Mouse (Mus musculus): ENCODE data around the gene Kif3b. TPM values are rescaled to one million over a fixed set of nuclear protein-coding genes. Genes with fewer than 3 reads are reported as not detected.

Kif3b gene
- polyA plus RNA-seq, 1 experiment, result 15.7 TPM

GRCm38 (mm10) chr2:153332271-153332670 lies 41.1 kb downstream of the Kif3b start:
- Histone ChIP-seq H3K27ac (ENCODE audit: control insufficient read depth, insufficient read depth, low read length) (no peak overlapping the region), H3K36me3 (ENCODE audit: control insufficient read depth, insufficient read depth, low read length) (peaks cover 8% of the 10 kb centered on the region; the same call in 1 of the 2 replicates), H3K27me3 (ENCODE audit: control insufficient read depth, insufficient read depth, low read length) (no peaks in the 10 kb centered on the region), H3K4me3 (ENCODE audit: control insufficient read depth, insufficient read depth, low read length) (no peak overlapping the region), H3K4me1 (replicated peaks; ENCODE audit: control insufficient read depth, insufficient read depth, low read length) (peaks cover 46% of the 10 kb centered on the region)
- TF ChIP-seq CTCF (IDR thresholded peaks at IDR 0.05; ENCODE audit: borderline replicate concordance, control insufficient read depth, extremely low read depth, insufficient read depth, low read length, poor library complexity), result no peak
- no peak for TF ChIP-seq POLR2A (IDR thresholded peaks at IDR 0.05; ENCODE audit: control insufficient read depth, extremely low read depth, insufficient read depth, low read length, poor library complexity)
- no peak for DNase-seq
- WGBS, result 97% methylated on average over 5 of the region's 5 CpGs

- Histone ChIP-seq H3K4me3 (ENCODE audit: control insufficient read depth, insufficient read depth, low read length) (no peak overlapping the region), H3K27ac (ENCODE audit: control insufficient read depth, insufficient read depth, low read length) (no peak overlapping the region), H3K4me1 (replicated peaks; ENCODE audit: control insufficient read depth, insufficient read depth, low read length) (peaks cover 53% of the 10 kb centered on the region), H3K27me3 (ENCODE audit: control insufficient read depth, insufficient read depth, low read length) (no peaks in the 10 kb centered on the region), H3K36me3 (ENCODE audit: control insufficient read depth, insufficient read depth, low read length) (peaks cover 8% of the 10 kb centered on the region; the same call in 1 of the 2 replicates)
- peak; percentile 54 for DNase-seq
- WGBS, result 86% methylated on average over 3 of the region's 3 CpGs
- TF ChIP-seq CTCF (IDR thresholded peaks at IDR 0.05; ENCODE audit: borderline replicate concordance, control insufficient read depth, extremely low read depth, insufficient read depth, low read length, poor library complexity) (no peak), POLR2A (IDR thresholded peaks at IDR 0.05; ENCODE audit: control insufficient read depth, extremely low read depth, insufficient read depth, low read length, poor library complexity) (no peak)
Observed at GRCm38 (mm10) chr2:153332981-153333380, 41.8 kb downstream of the Kif3b start.

GRCm38 (mm10) chr2:153333822-153334232 lies 42.6 kb downstream of the Kif3b start:
- 53% methylated on average over 6 of the region's 6 CpGs for WGBS
- no peak overlapping the region for H3K4me3 ChIP-seq (ENCODE audit: control insufficient read depth, insufficient read depth, low read length)
- H3K27me3 ChIP-seq (ENCODE audit: control insufficient read depth, insufficient read depth, low read length), result no peaks in the 10 kb centered on the region
- peak; percentile 51 for DNase-seq
- H3K36me3 ChIP-seq (ENCODE audit: control insufficient read depth, insufficient read depth, low read length), result peaks cover 8% of the 10 kb centered on the region; the same call in 1 of the 2 replicates
- peaks cover 57% of the 10 kb centered on the region for H3K4me1 ChIP-seq (replicated peaks; ENCODE audit: control insufficient read depth, insufficient read depth, low read length)
- peak overlapping the region; percentile 46; the same call in 1 of the 2 replicates for H3K27ac ChIP-seq (ENCODE audit: control insufficient read depth, insufficient read depth, low read length)
- TF ChIP-seq CTCF (IDR thresholded peaks at IDR 0.05; ENCODE audit: borderline replicate concordance, control insufficient read depth, extremely low read depth, insufficient read depth, low read length, poor library complexity) (no peak), POLR2A (IDR thresholded peaks at IDR 0.05; ENCODE audit: control insufficient read depth, extremely low read depth, insufficient read depth, low read length, poor library complexity) (no peak)

- TF ChIP-seq CTCF (IDR thresholded peaks at IDR 0.05; ENCODE audit: borderline replicate concordance, control insufficient read depth, extremely low read depth, insufficient read depth, low read length, poor library complexity), result no peak
- no peak for TF ChIP-seq POLR2A (IDR thresholded peaks at IDR 0.05; ENCODE audit: control insufficient read depth, extremely low read depth, insufficient read depth, low read length, poor library complexity)
- no peak for DNase-seq
- WGBS, result 64% methylated on average over 3 of the region's 3 CpGs
- Histone ChIP-seq H3K27me3 (ENCODE audit: control insufficient read depth, insufficient read depth, low read length) (no peaks in the 10 kb centered on the region), H3K36me3 (ENCODE audit: control insufficient read depth, insufficient read depth, low read length) (peaks cover 8% of the 10 kb centered on the region; the same call in 1 of the 2 replicates), H3K27ac (ENCODE audit: control insufficient read depth, insufficient read depth, low read length) (0 out of 2 replicates have a peak overlapping the region, but pooled peaks have one; percentile 20), H3K4me1 (replicated peaks; ENCODE audit: control insufficient read depth, insufficient read depth, low read length) (peaks cover 56% of the 10 kb centered on the region), H3K4me3 (ENCODE audit: control insufficient read depth, insufficient read depth, low read length) (no peak overlapping the region)
Observed at GRCm38 (mm10) chr2:153334281-153334680, 43.1 kb downstream of the Kif3b start.

GRCm38 (mm10) chr2:153336117-153336516 lies 44.9 kb downstream of the Kif3b start:
- Histone ChIP-seq H3K4me1 (replicated peaks; ENCODE audit: control insufficient read depth, insufficient read depth, low read length) (peaks cover 50% of the 10 kb centered on the region), H3K36me3 (ENCODE audit: control insufficient read depth, insufficient read depth, low read length) (no peaks in the 10 kb centered on the region), H3K27ac (ENCODE audit: control insufficient read depth, insufficient read depth, low read length) (no peak overlapping the region), H3K4me3 (ENCODE audit: control insufficient read depth, insufficient read depth, low read length) (no peak overlapping the region), H3K27me3 (ENCODE audit: control insufficient read depth, insufficient read depth, low read length) (no peaks in the 10 kb centered on the region)
- TF ChIP-seq POLR2A (IDR thresholded peaks at IDR 0.05; ENCODE audit: control insufficient read depth, extremely low read depth, insufficient read depth, low read length, poor library complexity) (no peak), CTCF (IDR thresholded peaks at IDR 0.05; ENCODE audit: borderline replicate concordance, control insufficient read depth, extremely low read depth, insufficient read depth, low read length, poor library complexity) (no peak)
- peak; percentile 67 for DNase-seq
- 1% methylated on average over 2 of the region's 2 CpGs for WGBS

GRCm38 (mm10) chr2:153338361-153339350 lies 47.4 kb downstream of the Kif3b start:
- no peak for TF ChIP-seq CTCF (IDR thresholded peaks at IDR 0.05; ENCODE audit: borderline replicate concordance, control insufficient read depth, extremely low read depth, insufficient read depth, low read length, poor library complexity)
- no peak for TF ChIP-seq POLR2A (IDR thresholded peaks at IDR 0.05; ENCODE audit: control insufficient read depth, extremely low read depth, insufficient read depth, low read length, poor library complexity)
- H3K4me1 ChIP-seq (replicated peaks; ENCODE audit: control insufficient read depth, insufficient read depth, low read length), result peaks cover 41% of the 10 kb centered on the region
- no peaks in the 10 kb centered on the region for H3K36me3 ChIP-seq (ENCODE audit: control insufficient read depth, insufficient read depth, low read length)
- 65% methylated on average over 9 of the region's 9 CpGs for WGBS
- H3K27ac ChIP-seq (ENCODE audit: control insufficient read depth, insufficient read depth, low read length), result peak overlapping the region; percentile 69
- DNase-seq, result no peak
- H3K4me3 ChIP-seq (ENCODE audit: control insufficient read depth, insufficient read depth, low read length), result no peak overlapping the region
- H3K27me3 ChIP-seq (ENCODE audit: control insufficient read depth, insufficient read depth, low read length), result no peaks in the 10 kb centered on the region
